Mouse (Mus musculus): ENCODE measurements around the gene Oosp3.

GRCm38 (mm10) chr19:11724275-11724674 lies 27.4 kb downstream of the Oosp3 start:
- TF ChIP-seq MAX (IDR thresholded peaks at IDR 0.05) (no peak), MYOD1 (IDR thresholded peaks at IDR 0.05; ENCODE audit: control insufficient read depth, insufficient read length, low read depth) (no peak)

Data from C2C12 (cell line).